Mouse (Mus musculus) bone marrow, adult 2 months (tissue): ENCODE data around the gene Dcaf15.

Experiments
- CTCF ChIP-seq: fragments of 200-500 bp; IDR thresholded peaks from 2 replicates; pipeline ENCODE4 v1.5.1; 2011; ENCODE audit warnings: low read length, control low read depth; ENCODE audit not compliant: control insufficient read depth, insufficient read depth
- POLR2A ChIP-seq: fragments of 200-500 bp; IDR thresholded peaks from 2 replicates; pipeline ENCODE4 v1.6.1; 2011; ENCODE audit warnings: low read depth, mild to moderate bottlenecking, control low read depth, low read length, borderline replicate concordance; ENCODE audit not compliant: control insufficient read depth

GRCm38 (mm10) chr8:84089277-84089676 lies 15.3 kb downstream of the Dcaf15 start:
- TF ChIP-seq CTCF = no peak
- no peak for TF ChIP-seq POLR2A
